Mouse (Mus musculus) megakaryocyte, embryonic 14.5 days (primary cell): ENCODE measurements around the gene Ap3d1. TPM values are rescaled to one million over a fixed set of nuclear protein-coding genes. Genes with fewer than 3 reads are reported as not detected.

Experiments
- H3K27me3 ChIP-seq: replicated peaks from 2 replicates; pipeline ENCODE3; 2012; ENCODE audit warnings: inconsistent platforms
- H3K36me3 ChIP-seq: replicated peaks from 2 replicates; pipeline ENCODE3; 2012; ENCODE audit warnings: low read length, inconsistent platforms, mixed read lengths
- H3K4me1 ChIP-seq: 2 replicates; pipeline ENCODE4 v1.6.1; 2012; ENCODE audit warnings: inconsistent platforms
- H3K4me3 ChIP-seq: replicated peaks from 2 replicates; pipeline ENCODE3; 2012; ENCODE audit warnings: moderate library complexity, mild to moderate bottlenecking, inconsistent platforms
- H3K9me3 ChIP-seq: 2 replicates; pipeline ENCODE4 v1.6.1; 2012; ENCODE audit warnings: inconsistent platforms
- FLI1 ChIP-seq: IDR thresholded peaks from 2 replicates; pipeline ENCODE4 v1.6.1; 2012; ENCODE audit warnings: low read length, inconsistent platforms, mixed read lengths
- GATA1 ChIP-seq: IDR thresholded peaks from 3 replicates; pipeline ENCODE4 v1.6.1; 2012; ENCODE audit warnings: mixed read lengths, low read length, inconsistent platforms, borderline replicate concordance
- polyA plus RNA-seq: library from polyadenylated mRNA; stranded (reverse); fragments of >175 nt; gene quantifications from 2 replicates; pipeline ENCODE4 v1.2.3, GENCODE M21; 2012; ENCODE audit warnings: low replicate concordance; ENCODE audit not compliant: insufficient read depth

Ap3d1 gene
- polyA plus RNA-seq, result 10.9 and 24.8 TPM in 2 replicates

DNA sequence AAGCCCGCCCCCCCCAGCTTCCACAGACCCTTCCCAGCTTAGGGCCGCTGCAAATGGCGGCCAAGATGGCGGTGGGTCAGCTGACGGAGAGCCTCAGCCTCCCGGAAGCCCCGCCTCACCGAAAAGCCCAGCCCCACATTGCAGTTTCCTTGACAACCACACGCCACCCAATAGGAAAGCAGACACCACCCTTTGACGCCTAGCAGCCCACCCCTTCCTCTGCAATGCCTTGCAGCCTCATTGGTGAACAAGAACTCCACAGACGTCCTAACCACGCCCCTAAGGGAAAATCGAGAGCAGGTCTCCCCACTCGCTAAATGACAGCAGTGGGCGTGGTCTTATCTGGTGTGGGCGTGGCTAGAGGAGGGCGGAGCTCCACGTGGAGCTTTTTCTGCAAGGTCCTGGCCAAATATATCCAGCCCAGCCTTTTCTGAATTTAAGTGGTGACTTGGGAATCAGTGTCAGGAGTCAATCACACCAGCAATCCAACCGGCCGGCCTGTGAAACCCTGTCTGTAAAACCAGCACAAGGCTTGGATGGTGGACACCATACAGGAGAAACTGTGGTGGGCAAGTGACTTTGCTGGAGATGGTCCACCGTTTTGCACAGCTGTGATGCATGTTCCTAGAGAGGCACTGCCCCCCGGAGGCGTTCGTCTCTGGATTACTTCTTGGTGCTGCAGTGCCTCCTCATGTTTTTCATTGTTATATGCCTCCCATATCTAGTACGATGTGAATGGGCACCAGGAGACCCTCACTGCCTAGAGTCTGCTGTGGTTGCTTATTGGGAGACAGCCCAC is at the start of gene Ap3d1:
TSS of gene Ap3d1 (minus strand) at position 85 of the 799 bp plus-strand sequence.
- H3K4me1 ChIP-seq, result peaks cover 68% of the 10 kb centered on the region

DNA sequence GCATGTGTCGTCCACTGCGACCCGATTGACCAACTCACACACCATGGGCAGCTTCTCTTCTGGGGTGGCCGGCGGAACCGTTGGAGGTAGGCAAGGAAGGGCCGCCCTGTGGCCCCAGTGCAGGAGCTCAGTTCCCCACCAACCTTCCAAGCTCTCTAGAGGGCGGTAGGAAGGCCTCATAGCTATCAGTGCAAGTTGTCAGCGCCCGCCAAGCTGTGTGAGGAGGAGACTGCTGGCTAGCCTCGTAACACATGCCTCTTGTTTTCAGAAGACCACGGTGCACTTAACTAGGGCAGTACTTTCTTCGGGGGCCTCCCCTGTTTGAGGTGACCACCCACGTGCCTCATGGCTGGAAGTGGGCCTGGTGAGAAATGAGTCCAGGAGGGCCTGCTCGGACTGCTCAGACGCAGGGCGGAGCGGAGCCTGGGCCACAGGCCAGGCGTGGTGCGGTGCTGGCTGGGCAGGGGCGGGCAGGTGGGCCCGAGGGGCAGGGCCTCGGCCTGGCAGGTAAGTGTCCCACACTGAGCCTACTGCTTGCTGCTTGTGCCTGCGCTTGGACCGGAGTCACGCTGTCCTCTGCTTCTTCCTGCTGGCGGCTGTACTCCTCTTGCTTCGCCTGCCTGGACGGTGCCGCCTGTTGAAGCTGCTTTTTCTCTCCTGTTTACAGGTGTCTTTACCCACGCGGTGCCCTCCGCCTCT is 49.6 kb upstream of the Ap3d1 start:
- peaks cover 99% of the 10 kb centered on the region for H3K36me3 ChIP-seq
- H3K4me1 ChIP-seq, result peaks cover 53% of the 10 kb centered on the region
- H3K27me3 ChIP-seq, result no peaks in the 10 kb centered on the region
- H3K9me3 ChIP-seq, result no peaks in the 10 kb centered on the region
- TF ChIP-seq FLI1 (no peak), GATA1 (no peak)
- H3K4me3 ChIP-seq, result no peak overlapping the region

More for the DNA sequence above, at the start of gene Ap3d1:
- Histone ChIP-seq H3K4me3 (peak within 1 kb of the TSS; percentile 96), H3K9me3 (no peaks in the 10 kb centered on the region), H3K27me3 (no peaks in the 10 kb centered on the region), H3K36me3 (peaks cover 26% of the 10 kb centered on the region)
- no peak for TF ChIP-seq GATA1
- no peak for TF ChIP-seq FLI1

DNA sequence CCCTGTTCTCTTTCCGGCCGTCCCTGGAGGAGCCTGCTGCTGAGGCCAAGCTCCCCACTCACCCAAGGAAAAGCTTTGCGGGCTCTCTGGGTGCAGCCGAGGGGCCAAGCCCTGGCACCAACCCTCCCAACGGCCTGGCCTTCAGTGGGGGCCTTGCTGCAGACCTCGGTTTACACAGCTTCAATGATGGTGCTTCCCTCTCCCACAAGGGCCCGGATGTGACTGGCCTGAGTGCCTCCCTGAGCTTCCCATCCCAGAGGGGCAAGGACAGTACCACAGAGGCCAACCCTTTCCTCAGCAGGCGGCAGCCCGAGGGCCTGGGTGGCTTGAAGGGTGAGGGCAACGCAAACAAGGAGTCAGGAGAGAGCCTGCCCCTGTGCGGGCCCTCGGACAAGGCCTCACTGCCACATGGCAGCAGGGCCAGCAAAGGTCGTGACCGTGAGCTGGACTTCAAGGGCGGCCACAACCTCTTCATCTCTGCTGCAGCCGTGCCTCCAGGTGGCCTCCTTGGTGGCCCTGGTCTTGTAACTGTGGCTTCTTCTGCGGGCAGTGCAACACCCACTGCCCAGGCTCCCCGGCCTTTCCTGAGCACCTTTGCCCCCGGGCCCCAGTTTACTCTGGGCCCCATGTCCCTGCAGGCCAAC is 48.8 kb upstream of the Ap3d1 start:
- H3K36me3 ChIP-seq, result peaks cover 99% of the 10 kb centered on the region
- no peaks in the 10 kb centered on the region for H3K27me3 ChIP-seq
- TF ChIP-seq GATA1 (no peak), FLI1 (no peak)
- H3K4me1 ChIP-seq, result peaks cover 46% of the 10 kb centered on the region
- no peak overlapping the region for H3K4me3 ChIP-seq
- no peaks in the 10 kb centered on the region for H3K9me3 ChIP-seq

DNA sequence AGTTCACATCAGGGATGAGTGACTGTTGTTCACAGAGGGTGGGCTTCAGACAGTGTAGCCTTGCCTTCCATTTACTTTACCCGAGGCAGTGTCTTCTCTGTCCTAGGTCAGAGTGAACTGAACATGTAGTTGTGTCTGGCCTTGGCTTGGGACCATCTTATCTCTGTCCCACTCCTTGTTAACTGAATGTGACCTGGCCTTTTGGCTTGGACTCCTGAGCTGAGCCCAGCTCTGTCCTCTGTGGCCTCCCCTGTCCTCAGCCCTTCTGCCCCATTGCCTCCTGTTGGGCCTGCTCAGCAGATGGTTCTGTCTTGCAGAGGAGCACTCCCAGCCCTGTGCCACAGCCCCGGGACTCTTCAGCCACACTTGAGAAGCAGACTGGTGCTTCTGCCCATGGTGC is 45.5 kb upstream of the Ap3d1 start:
- Histone ChIP-seq H3K4me1 (peaks cover 21% of the 10 kb centered on the region; the same call in 1 of the 2 replicates), H3K36me3 (peaks cover 99% of the 10 kb centered on the region), H3K9me3 (no peaks in the 10 kb centered on the region), H3K4me3 (no peak overlapping the region), H3K27me3 (no peaks in the 10 kb centered on the region)
- TF ChIP-seq GATA1 (no peak), FLI1 (no peak)

DNA sequence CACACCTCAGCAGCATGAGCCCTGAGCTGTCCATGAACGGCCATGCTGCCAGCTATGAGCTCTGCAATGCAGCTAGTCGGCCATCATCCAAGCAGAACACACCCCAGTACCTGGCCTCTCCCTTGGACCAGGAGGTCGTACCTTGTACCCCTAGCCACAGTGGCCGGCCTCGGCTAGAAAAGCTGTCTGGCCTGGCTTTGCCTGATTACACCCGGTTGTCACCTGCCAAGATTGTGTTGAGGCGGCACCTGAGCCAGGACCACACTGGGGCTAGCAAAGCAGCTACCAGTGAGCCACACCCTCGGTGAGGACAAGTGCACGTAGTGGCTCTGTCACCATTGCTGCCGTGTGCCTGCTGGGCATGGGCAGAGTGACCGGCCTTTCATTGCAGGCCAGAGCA is 43.9 kb upstream of the Ap3d1 start:
- Histone ChIP-seq H3K9me3 (no peaks in the 10 kb centered on the region), H3K27me3 (no peaks in the 10 kb centered on the region), H3K36me3 (peaks cover 99% of the 10 kb centered on the region), H3K4me3 (no peak overlapping the region), H3K4me1 (peaks cover 5% of the 10 kb centered on the region; the same call in 1 of the 2 replicates)
- no peak for TF ChIP-seq GATA1
- TF ChIP-seq FLI1, result no peak

DNA sequence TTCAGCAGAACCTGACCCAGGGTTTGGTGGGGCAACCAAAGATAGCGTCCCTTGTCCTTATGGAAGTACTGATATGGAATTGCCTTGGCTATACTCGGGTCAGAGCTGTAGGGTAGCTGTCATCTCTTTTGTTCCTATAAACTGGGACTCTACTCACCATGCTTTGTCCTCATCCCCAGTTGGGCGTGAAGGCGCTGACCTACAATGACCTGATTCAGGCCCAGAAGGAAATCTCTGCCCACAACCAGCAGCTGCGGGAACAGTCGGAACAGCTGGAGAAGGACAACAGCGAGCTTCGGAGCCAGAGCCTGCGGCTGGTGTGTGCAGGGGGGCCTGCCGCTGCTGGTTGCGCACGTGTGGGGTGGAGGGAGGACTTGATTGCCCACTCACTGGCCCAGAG is 42.8 kb upstream of the Ap3d1 start:
- Histone ChIP-seq H3K4me3 (no peak overlapping the region), H3K27me3 (no peaks in the 10 kb centered on the region), H3K9me3 (no peaks in the 10 kb centered on the region), H3K4me1 (peaks cover 7% of the 10 kb centered on the region), H3K36me3 (peaks cover 99% of the 10 kb centered on the region)
- no peak for TF ChIP-seq FLI1
- TF ChIP-seq GATA1, result no peak

DNA sequence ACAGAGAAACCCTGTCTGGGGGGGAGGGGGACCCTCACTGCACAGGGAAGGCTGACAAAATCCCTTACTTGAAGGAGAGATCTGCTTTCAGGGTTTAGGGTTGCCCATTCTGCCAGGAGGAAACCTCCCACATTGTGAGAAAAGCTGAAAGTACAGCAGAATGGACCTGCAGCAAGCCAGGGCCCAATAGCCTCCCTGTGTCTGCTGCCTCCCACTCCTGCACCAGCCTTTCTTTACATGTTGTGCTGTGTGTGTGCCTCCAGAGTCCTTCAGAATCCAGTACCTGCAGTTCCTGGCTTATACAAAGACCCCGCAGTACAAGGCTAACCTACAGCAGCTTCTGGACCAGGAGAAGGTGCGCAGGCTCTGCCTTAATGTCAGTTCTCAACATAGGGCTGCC is 42.2 kb upstream of the Ap3d1 start:
- no peaks in the 10 kb centered on the region for H3K27me3 ChIP-seq
- no peak for TF ChIP-seq FLI1
- TF ChIP-seq GATA1, result no peak
- H3K4me1 ChIP-seq, result peaks cover 13% of the 10 kb centered on the region
- H3K4me3 ChIP-seq, result no peak overlapping the region
- peaks cover 100% of the 10 kb centered on the region for H3K36me3 ChIP-seq
- H3K9me3 ChIP-seq, result no peaks in the 10 kb centered on the region

DNA sequence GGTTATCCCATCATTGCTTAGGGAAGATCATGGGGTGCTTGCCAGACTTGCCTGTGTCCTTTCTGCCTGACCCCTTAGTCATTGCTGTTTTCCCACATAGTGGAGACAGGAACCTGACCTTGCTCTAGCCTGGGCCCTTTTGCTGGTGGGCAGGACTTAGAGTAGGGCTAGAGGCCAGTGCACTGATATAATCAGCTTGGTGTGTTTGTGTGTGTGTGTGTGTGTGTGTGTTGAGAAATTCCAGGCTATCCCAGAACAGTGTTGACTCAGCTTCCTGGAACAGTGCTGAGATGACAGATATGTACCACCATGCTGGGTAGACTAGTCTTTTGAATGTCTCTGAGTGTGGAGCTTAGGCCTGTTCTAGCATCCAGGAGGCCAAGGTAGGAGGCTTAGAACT is 37.5 kb upstream of the Ap3d1 start:
- Histone ChIP-seq H3K27me3 (no peaks in the 10 kb centered on the region), H3K9me3 (no peaks in the 10 kb centered on the region), H3K4me1 (peaks cover 58% of the 10 kb centered on the region), H3K4me3 (no peak overlapping the region), H3K36me3 (peaks cover 100% of the 10 kb centered on the region)
- TF ChIP-seq FLI1 (no peak), GATA1 (no peak)

DNA sequence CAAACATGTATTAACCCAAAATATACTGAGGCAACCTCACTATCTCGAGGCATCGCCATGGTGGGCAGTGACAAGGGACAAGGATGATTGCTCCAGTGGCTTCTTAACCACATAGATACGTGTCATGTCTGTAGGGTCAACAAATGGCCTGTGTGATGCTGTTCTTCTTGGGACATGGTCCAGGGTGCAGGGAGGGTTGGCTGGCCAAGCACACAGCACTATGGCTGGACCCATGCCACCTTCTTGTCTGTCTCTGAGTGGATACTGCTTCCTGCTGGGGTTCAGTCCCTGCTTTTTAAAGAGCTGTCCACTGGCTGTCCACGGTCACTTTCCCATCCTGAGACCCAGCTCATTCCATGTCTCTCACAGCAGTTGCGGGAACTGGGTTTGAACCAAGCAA is 35.1 kb upstream of the Ap3d1 start:
- H3K27me3 ChIP-seq, result no peaks in the 10 kb centered on the region
- H3K4me1 ChIP-seq, result peaks cover 82% of the 10 kb centered on the region
- no peaks in the 10 kb centered on the region for H3K9me3 ChIP-seq
- no peak overlapping the region for H3K4me3 ChIP-seq
- H3K36me3 ChIP-seq, result peaks cover 100% of the 10 kb centered on the region
- no peak for TF ChIP-seq FLI1
- no peak for TF ChIP-seq GATA1

DNA sequence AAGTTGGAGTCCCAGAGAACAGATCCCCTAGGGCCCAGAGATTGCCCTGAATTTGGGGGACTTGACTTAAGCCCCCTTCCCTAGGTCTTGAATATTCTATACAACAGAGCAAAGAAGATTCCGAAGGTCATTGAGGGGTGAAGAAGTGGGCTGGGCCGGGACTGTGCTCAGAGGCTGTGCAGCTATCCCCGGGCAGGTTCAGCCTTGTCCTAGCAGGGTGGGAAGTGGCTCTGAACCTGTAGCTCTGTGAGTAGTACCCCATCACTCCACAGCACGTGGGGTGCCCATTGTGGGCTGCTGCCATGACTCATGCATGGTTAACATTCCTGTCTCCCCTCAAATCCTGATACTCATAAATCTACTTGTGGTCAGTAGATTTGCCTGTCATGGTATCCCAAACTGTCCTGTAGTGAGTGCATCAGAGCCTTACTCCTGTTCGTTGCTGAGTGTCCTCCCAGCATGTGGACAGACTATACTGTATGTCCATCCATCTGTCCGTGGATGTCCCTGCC is 34.4 kb upstream of the Ap3d1 start:
- peaks cover 90% of the 10 kb centered on the region for H3K4me1 ChIP-seq
- TF ChIP-seq FLI1 (no peak), GATA1 (no peak)
- H3K36me3 ChIP-seq, result peaks cover 100% of the 10 kb centered on the region
- H3K9me3 ChIP-seq, result no peaks in the 10 kb centered on the region
- H3K4me3 ChIP-seq, result no peak overlapping the region
- H3K27me3 ChIP-seq, result no peaks in the 10 kb centered on the region
